Mouse (Mus musculus): ENCODE results near the gene Cfap97d2.

Gene Cfap97d2

DNA sequence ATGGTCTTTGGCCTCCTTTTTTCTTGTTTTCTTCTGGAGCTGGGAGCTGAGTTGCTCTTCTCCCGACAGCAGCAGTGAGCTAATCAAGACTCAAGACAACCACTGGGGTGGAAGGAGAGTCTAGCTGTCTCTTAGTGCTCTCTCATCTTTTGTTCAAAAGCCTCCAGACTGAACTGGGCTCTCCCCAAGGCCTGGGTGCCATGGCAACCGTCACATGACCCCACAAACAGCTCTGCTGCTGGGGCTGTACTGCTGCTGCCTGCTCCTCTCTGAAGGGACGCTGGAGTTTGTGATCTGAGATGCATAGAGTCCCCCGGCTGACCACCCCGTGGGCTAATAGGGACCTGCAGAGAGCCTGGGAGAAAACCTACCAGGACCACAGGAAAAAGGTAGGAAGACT lies at the start of gene Cfap97d2:
Gene Cfap97d2 (plus strand): TSS at position 222 of the 400 bp plus-strand sequence.
- peak; percentile 56 to 77 for DNase-seq (ENCODE audit: inconsistent age in 2 of 2, low spot score in 1 of 2)

DNA sequence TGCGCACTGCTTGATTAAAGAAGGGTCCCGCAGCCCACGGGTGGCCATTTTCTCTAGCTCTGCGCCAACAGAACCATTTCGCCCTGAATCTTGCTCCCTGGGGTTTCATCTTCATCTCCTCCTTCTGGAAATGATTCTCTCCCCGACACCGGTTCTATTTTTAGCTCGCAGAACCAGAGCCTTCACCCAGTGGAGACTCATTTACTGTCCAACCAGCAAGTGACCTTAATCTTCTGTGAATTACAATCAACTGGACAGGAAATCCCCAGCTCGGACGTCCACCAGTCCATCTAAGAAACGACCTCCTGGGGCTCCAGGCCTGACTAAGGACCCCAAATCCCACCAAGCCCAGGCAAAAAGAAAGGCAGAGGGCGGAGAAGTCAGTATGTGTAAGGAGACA lies 48.2 kb upstream of the Cfap97d2 start:
- no peak for DNase-seq (ENCODE audit: inconsistent age in 2 of 2, low spot score in 1 of 2)

DNA sequence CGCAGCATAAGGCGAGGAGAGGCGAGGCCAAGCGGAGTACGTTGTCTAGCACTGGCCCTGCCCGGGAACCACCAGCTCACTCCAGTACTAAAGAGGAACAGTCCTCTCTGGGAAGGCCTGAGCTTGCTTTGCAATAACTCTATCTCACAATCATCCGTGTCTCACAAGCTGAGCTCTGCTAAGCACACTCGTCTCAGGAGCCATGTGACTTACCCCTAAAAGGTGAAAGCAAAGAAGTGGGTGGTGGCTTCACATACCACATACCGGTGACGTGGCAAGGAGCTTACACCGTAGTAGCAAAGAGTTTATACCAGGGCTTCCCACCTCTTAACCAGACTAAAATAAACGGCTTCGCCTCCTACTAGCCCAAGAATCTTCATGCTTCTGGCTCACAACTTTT lies 45.4 kb upstream of the Cfap97d2 start:
- DNase-seq (ENCODE audit: inconsistent age in 2 of 2, low spot score in 1 of 2), result no peak

DNA sequence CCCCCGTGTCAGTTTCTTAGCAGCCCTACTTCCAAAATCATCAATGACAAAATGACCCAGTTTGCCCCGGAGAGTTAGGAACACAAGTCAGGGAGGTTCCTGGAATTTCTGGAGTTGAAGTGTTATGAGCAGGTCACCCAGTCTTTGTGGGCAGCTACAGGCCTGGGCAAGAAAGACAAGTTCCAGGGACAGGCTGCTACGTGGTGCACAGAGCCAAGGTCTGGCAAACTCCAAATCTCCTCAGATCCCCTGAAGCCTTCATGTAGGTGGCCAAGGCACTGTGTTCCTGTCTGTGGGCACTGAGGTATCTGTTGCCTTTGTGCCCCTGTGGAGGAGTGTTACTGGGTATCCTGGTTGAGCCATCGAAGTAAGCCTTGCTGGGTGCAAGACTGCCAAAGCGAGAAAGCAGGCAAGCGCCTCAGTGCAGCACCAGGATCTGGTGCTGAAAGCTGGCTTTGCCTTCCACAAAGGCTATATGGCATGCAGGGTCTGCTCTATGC lies 40.9 kb upstream of the Cfap97d2 start:
- DNase-seq (ENCODE audit: inconsistent age in 2 of 2, low spot score in 1 of 2), result peak in 1 of 2 experiments; percentile 74

DNA sequence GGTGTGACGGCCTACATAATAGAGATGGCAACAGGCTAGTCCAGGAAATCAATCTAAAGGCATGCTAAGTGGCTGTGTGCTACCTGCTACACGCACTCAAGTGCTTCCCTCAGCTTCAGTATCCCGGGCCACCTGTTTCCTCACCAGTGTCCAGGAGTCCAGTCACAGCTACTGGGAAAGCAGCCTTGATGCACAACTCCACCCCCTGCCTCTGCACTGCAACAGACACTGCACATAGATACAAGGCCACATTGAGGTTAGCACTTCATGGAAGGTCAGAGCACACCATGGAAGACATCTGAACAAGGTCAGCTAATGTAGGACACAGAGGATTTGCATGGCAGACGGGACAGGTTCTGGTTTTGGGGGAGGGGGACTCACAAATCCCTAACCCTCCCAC lies 40.2 kb upstream of the Cfap97d2 start:
- DNase-seq (ENCODE audit: inconsistent age in 2 of 2, low spot score in 1 of 2), result peak; percentile 70 to 87

DNA sequence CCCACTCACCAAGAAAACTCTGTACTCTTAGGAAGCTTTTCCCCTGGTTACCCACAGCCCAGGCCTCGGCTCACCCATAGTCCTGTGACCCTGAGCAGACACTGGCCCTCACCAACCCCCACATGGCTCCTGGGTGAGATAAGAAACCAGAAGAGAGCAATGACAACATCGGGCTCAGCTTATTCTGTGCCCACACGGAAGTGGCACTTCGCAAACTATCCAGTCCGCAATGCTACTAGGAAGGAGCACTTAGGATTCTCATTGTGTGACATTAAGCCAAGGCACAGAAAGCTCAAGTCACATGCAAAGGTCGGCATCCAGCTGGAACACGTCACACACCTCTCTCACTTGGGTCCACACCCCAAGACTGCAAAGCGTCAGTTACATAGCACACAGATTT lies 39.7 kb upstream of the Cfap97d2 start:
- DNase-seq (ENCODE audit: inconsistent age in 2 of 2, low spot score in 1 of 2), result peak in 1 of 2 experiments; percentile 74

DNA sequence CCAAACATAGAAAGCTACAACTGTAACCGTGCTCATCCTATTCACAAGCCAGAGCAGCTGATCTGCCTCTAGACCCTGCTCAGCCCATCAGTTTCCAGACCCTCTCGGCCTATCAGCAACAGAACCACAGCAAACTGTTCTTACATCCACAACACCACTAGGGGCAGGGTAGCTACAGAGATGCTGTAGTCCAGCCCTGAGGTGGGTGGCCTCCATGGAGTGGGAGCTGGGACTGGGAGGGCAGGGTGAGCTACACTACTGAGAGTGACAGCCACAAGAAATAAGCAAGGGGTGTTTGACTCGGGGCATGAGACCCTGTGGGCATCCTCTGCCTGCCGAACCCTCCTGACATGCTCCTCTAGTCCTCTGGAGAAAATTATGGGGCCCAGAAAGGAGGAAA lies 37.8 kb upstream of the Cfap97d2 start:
- peak in 1 of 2 experiments; percentile 42 for DNase-seq (ENCODE audit: inconsistent age in 2 of 2, low spot score in 1 of 2)

DNA sequence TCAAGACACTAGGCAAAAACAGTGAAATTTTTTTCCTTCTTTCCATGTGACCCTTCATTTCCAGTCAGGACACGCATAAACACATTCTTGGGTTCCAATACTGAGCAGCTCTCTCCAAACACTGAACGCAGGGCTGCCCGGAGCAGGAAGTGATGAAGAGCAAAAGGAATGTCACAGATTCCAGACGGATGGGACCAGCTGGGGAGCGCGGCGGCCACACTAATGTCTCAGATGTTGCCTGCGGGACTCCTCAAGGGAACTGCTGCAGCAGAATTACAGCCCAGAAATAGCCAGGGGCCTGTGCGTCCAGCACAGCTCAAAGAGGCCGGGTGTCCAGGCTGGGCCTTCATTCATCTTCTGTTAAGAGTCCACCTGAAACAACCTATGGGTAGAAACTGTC lies 37.3 kb upstream of the Cfap97d2 start:
- DNase-seq (ENCODE audit: inconsistent age in 2 of 2, low spot score in 1 of 2), result peak in 1 of 2 experiments; percentile 46

DNA sequence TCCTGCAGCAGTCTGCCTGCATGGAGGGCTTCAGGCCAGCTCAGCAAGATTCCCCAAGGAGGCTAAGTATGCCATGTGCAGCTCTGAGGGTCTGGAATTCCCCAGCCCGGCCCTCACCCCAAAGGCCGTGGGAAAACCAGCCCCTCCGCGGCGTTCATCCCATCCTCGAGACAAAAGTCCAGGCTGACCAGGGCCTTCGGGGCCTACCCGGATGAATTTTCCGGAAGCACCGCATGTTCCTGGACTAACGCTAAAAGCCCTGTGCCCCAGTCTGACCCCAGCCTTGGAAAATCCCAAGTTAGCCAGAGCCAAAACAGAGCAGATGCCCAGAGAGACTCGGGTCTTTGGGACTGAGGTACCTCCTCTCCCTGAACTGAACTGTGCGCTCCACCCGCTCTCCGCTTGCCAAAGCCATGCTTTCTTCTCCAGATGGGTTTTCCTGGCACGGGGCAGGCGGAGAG lies 35.6 kb upstream of the Cfap97d2 start:
- peak; percentile 34 to 64 for DNase-seq (ENCODE audit: inconsistent age in 2 of 2, low spot score in 1 of 2)

DNA sequence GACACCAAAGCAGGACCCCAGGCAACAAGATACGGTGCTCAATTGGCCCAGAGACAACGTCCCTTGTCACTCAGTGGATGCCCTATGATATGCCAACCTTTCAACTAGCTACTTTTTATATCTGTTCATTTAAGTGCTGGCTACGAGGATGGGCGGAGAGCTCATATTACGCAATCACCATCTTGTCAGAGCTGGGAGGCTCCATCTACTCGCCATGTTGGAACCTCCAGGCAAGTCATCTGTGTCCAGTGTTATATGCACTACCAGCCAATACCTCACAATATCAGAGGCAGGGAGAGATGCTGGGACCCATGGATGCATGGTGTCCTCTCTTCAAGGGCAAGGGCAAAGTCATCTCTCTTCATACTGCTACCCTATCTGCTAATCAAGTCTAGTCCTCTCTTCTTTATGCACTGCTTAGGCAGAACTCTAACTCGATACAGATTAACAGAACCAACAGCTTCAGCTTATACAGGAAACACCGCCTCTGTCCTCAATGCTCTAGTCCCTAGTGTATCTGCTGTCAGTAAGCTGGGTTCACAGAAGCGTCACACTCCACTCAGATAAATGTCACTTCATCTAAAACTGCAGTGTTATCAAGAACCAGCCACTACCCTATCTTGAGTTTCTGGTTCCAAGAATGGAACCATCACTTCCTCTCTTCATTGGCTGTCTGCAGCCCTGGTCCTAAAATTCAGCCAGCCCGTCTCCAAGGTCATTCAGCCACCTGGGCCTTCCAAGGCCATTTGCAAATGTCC lies 34.3 kb upstream of the Cfap97d2 start:
- peak in 1 of 2 experiments; percentile 36 for DNase-seq (ENCODE audit: inconsistent age in 2 of 2, low spot score in 1 of 2)

DNA sequence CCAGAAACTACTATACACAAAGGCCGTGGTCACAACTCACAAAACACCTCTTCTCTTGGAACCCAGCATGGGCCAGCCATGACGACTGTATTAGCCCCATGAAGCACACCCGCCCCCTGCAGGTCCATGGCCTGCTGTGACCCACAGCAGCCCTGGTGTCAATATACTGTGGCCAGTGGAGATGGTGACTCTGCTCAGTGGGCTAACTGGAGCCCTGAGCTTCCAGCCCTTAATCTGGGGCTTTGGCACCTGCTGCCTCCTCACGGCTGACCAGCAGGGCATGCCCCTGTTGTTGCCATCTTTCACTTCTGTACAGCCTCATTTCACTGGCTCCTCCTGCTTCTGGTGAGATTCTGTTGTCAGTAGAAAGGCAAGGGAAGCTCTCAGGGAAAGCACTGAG lies 32.5 kb upstream of the Cfap97d2 start:
- peak in 1 of 2 experiments; percentile 69 for DNase-seq (ENCODE audit: inconsistent age in 2 of 2, low spot score in 1 of 2)

DNA sequence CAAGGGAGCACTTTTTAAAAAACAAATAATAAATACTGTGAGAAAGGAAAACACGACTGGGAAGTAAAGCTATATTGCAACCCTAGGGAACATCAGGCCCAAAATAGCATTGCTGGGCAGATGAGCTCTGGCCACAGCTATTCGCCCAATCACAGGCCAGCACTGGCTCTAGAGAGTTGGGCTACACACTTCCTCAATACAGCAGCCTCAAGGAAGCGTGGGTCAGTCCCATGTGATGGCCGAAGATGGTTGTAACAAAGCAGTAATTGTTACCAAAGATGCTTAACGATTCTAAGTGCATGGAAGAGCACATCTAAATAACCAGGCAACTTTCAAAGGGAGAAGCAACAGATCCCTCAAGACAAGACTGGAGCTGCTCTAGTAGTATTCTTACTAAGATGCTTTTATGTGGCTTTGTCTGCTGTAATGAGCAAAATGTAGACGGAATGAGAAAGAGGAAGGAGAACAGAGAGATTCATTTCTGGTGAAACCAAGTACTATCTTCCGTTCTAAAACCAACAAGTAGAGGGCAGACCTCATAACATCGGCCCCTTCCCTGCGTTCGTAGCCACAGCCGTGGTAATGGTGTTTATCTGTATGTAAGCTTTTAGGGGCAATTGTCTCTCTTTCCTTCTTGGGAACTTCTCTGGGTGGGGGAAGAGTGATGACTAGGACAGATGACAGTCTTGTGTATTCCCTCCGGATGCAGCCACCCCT lies 31.2 kb upstream of the Cfap97d2 start:
- DNase-seq (ENCODE audit: inconsistent age in 2 of 2, low spot score in 1 of 2), result peak in 1 of 2 experiments; percentile 53

DNA sequence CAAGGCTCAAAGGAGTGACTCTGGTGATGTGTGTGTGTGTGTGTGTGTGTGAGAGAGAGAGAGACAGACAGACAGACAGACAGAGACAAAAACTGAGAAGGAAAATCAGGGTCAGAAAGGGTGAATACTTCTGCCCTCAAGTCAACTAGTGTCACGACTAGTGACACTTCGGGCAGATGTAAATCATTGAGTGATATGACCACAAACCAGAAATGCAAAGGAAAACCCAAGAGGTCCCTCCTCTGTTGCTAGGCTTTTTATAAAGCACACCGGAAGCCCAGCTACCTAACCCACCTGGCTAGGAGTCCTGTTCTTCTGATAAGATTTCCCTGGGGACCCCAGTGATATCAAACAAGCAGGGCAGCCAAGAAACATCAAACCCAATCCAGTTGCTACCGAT lies 30.6 kb upstream of the Cfap97d2 start:
- DNase-seq (ENCODE audit: inconsistent age in 2 of 2, low spot score in 1 of 2), result no peak

DNA sequence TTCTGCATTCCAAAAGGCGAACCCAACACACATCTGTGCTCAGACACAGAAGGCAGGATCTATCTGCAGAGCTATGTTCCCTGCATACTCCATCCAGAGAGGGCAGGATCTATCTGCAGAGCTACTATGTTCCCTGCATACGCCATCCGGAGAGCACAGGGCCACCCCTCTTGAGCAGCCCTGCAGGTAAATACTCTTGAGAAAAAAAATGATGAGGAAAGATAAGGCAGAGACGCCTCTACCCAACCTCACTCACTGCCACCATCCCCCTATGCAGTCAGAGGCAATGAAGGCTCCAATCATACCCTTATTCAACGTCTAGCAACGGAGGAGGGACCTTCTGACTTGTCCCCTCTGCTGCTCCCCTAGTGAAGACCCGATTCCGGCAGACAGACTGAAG lies 30.2 kb upstream of the Cfap97d2 start:
- DNase-seq (ENCODE audit: inconsistent age in 2 of 2, low spot score in 1 of 2), result no peak

DNA sequence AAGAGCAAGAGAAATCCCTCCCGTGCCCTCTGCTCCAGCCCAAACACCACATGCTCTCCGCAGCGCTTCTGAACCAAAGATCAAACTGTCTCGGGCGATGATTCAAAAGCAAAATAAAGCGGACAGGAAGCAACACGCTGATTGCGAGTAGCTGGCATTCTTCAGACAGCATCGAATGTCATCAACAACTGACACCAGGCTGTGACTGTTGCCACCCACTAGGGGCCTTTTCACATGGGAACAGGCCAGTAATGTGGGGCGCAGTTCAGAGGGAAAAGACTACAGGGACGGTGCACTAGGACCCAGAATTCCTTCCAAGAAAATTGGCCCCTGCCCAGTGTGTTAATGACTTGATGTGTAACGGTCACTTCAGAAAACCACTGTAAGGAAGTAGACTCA lies 29.4 kb upstream of the Cfap97d2 start:
- peak; percentile 64 to 91 for DNase-seq (ENCODE audit: inconsistent age in 2 of 2, low spot score in 1 of 2)

DNA sequence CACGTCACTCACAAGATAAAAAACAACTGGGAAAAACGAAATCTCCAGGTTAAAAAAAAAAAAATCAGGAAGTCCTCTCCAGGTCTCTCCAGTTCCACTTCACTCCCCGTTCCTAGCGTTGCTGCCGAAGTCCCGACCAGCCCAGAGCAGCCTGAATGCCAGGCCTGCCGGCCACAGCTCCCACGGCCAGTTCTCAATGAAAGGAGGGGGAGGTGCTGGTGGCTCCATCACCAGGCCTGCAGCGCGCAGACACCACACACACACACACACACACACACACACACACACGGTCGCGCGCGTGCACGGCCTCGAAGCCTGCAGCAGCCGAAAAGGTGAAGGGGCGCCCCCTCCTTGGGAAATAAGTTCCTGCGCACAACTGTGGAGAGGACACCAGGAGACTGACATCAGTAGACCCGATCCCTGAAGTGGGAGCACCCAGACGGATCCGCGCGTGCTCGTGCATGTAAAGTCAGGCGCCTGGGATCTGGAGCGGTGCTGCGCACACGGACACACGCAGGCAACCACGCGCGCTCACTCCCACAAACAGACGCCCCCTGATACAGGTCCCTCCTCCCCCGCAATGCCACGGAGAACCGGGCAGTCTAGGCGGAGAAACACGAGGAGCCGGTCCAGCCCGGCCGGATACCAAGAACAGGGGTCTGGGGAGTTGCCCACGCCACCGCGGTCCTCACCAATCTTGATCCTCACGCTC lies 28.8 kb upstream of the Cfap97d2 start:
- DNase-seq (ENCODE audit: inconsistent age in 2 of 2, low spot score in 1 of 2), result peak; percentile 72 to 86

DNA sequence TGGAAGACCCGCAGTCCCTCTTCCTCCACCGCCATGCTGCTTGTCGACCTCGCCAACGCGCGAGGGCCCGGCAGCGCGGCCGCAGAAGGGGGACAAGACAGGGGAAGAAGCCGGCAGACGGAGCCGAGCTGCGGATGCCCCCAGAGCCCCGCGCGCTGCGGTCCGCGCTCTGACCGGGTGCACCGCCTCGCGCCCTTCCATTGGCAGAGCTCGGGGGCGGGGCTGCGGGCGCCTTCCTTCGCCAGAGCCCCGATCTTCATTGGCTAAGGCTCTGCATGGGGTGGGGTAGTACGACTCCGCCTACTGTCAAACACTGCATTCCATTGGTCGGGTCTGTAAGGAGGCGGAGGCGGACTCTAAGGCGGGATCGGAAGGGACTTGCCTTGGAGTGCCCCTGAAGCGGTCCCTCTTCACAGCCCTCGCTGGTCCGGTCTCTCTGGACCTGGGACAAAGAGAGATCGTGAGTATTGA lies 28.2 kb upstream of the Cfap97d2 start, which contains the start of gene Rasa3:
Gene Rasa3 (minus strand): TSS at position 191 of the 471 bp plus-strand sequence.
- peak; percentile 97 to 98 for DNase-seq (ENCODE audit: inconsistent age in 2 of 2, low spot score in 1 of 2)

DNA sequence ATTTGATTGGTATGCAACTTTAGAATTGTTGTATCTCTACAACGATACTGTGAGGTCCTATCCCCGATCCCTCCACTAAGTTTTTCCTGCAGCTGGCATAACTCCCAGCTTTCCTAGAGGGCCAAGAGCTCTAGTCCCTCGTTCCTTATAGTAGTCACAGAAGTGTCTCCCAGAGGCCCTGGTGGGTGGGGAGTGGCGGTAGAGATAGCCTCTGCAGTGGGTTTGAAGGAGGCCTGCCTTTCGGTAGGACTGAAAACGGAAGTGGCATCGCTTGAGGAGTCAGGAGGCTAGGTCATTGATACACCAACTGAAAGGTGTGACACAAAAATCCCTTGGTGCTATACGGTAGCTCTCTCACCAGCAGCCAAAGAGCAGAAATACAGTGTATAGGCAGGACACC lies 27.5 kb upstream of the Cfap97d2 start:
- no peak for DNase-seq (ENCODE audit: inconsistent age in 2 of 2, low spot score in 1 of 2)

DNA sequence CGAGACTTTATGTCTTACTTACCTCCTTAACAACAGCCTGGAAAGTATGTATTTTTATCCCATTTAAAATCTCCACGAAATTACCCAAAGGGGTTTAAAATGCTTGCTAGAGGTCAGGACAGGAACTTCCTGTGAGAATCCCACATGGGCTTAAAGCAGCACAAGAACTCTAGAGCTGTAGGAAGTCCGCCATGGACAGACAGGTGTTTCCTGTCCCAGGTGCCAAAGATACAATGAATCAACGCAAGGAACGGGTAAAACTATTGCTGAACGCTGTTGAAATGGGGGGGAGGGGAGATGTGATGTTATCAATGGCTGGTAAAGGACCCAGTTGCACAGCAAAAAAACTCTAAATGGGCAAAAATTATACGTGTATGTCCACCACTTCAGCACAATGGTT lies 21.6 kb upstream of the Cfap97d2 start:
- no peak for DNase-seq (ENCODE audit: inconsistent age in 2 of 2, low spot score in 1 of 2)

DNA sequence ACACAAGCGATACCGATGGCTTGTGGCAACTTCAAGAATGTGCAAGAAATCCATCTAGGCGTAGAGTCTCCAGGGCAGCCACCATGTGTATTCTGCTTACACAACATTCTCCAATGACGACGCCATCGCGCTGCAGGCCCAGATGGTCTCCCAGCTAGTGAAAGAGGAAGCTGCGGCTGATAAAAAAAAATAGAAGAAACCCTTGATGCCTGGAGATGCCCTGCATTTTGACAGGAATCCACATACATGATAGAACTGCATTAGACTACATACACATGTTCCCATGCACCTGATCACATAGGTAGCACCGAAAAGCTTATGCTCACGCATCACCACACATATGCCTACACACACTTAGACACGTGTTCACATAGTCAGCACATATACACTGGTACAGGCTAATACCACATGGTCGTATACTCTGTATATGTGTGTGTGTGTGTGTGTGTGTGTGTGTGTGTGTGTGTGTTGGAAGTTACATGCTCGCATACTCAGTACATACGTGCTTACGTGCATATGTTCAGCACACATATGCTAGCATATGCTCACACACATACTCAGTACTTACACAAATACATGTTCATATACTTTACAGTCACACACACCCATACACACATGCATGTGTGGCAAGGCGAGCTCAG lies 19.9 kb upstream of the Cfap97d2 start:
- DNase-seq (ENCODE audit: inconsistent age in 2 of 2, low spot score in 1 of 2), result no peak

DNA sequence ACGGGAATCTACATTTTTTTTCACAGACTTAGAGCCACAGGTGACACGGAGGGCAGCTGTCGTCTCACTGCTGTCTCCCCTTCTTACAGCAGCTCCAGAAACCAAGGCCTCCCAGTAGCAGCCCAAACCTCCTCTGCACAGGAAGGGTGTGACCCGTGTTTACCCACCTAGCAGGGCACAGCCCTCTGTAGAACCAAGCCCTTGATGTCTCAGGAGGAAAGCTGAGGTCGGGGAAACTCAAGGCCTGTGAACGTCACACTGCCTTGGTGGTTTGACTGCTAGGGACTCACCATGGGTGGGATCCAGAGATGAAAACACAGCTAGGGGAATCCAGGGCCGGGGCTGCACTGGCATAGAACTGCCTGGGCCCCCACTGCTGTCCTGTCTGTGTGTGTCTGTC lies 19.3 kb upstream of the Cfap97d2 start:
- no peak for DNase-seq (ENCODE audit: inconsistent age in 2 of 2, low spot score in 1 of 2)

Data from adrenal gland, adult (tissue).